Mouse (Mus musculus): ENCODE data around the gene Cul3. TPM values are rescaled to one million over a fixed set of nuclear protein-coding genes. Genes with fewer than 3 reads are reported as not detected.

The Cul3 gene
- polyA plus RNA-seq, 1 experiment from 2014 or later = 28.3 TPM

DNA sequence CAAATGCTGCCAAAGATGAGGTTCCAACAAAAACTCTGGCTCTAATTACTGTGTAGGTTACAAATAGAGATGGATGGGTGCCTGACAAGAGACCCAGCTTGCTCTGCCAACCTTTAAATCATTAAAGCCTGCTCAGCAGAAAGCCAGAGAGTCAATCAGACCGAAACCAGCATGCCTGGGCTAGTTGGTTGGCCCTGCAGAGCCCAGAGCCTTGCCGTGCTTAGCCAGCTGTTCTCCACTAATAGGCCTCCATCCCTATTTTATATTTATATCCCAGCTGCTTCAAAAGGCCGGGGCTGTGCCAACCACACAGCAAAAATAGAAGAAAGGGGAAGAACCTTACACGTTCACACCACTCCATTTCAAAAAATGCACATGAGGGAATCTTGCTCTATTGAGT, 119.1 kb downstream of the Cul3 start:
- Histone ChIP-seq H3K27ac (no peak overlapping the region), H3K36me3 (no peaks in the 10 kb centered on the region), H3K4me1 (peaks cover 3% of the 10 kb centered on the region; the same call in 1 of the 2 replicates), H3K9ac (no peak overlapping the region), H3K27me3 (no peaks in the 10 kb centered on the region), H3K9me3 (replicated peaks) (no peaks in the 10 kb centered on the region), H3K4me3 (no peak overlapping the region), H3K4me2 (replicated peaks) (no peak overlapping the region)
- ATAC-seq (ENCODE audit: low FRiP score) = no peak
- 66% methylated on average over 4 of the region's 4 CpGs for WGBS

DNA sequence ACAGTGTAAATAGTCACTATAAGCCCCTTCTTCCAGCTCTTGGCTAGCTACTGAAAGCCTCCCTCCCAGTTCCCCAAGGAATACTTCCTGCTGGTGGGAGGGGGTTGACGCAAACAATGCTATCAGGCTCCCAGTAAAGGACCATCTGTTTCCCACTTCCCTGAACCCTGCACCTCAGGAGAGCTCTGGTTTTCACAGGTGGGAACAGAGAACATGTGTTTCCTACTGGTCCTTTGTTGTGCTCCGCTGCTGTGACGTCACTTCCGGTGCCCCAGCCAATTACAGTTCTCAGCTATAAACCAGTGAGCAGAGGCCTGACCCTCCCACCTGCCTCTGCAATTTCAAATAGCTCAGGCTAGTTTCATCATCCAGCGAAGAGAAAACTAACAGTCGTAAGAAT, 122.0 kb downstream of the Cul3 start, which contains the start of gene Fam124b:
Gene Fam124b, minus strand, starts transcription at position 206 of the 400 bp plus-strand sequence.
- Histone ChIP-seq H3K27ac (no peak within 1 kb of the TSS), H3K36me3 (no peaks in the 10 kb centered on the region), H3K9me3 (replicated peaks) (no peaks in the 10 kb centered on the region), H3K4me3 (no peak within 1 kb of the TSS), H3K9ac (no peak within 1 kb of the TSS), H3K27me3 (no peaks in the 10 kb centered on the region), H3K4me1 (no peaks in the 10 kb centered on the region), H3K4me2 (replicated peaks) (no peak within 1 kb of the TSS)
- WGBS = 77% methylated on average over 6 of the region's 6 CpGs
- ATAC-seq (ENCODE audit: low FRiP score) = 0 out of 2 replicates have a peak, but pooled peaks have one; percentile 29

Other genes with a start within 250 kb of the Cul3 start
- gene Fam124b, start 122.0 kb downstream of the Cul3 start, polyA plus RNA-seq (2016; fragmentation: Nextera tagmentation; extraction: Ambion mirVana) = 0.67 and 0.89 TPM in 2 replicates
- gene Gm45261, start 121.0 kb upstream of the Cul3 start, polyA plus RNA-seq (2016; fragmentation: Nextera tagmentation; extraction: Ambion mirVana) = not detected in 2 replicates

Measured in hindbrain, embryonic 12.5 days (tissue).